In genomic region chr2:159598080-159598479, GRCm38 (mm10) we compare ENCODE assay signal across 16 mouse cellular contexts.
"Had no signal": no experiment of that assay in that cellular context is flagged by ENCODE, and none has a peak within 500 bp of the region (broad histone marks: within the 10 kb centered on the region; RNA-seq: fewer than 3 reads in every experiment).

No protein-coding gene starts in this region.

- H3K27ac ChIP-seq: kidney, postnatal 0 days; layer of hippocampus, adult 2 months; limb, embryonic 12.5 days; liver, embryonic 13.5 days; lung, embryonic 15.5 days; macrophage; midbrain, embryonic 13.5 days; neural tube, embryonic 12.5 days had no signal

- H3K27me3 ChIP-seq: limb, embryonic 12.5 days; liver, embryonic 13.5 days; lung, embryonic 15.5 days; megakaryocyte, embryonic 14.5 days; midbrain, embryonic 13.5 days; neural tube, embryonic 12.5 days had no signal

- H3K9ac ChIP-seq: limb, embryonic 12.5 days; liver, embryonic 13.5 days; liver, postnatal 0 days; lung, embryonic 15.5 days; midbrain, embryonic 13.5 days; neural tube, embryonic 12.5 days had no signal

- DNase-seq: kidney, adult 9 months; kidney, postnatal 4 days; liver; liver, embryonic 13.5 days; liver, postnatal 0 days; lung, postnatal 14 days; right cerebral cortex, postnatal 14 days; thymus, postnatal 36 days had no signal

- ATAC-seq: liver, postnatal 0 days; midbrain, embryonic 13.5 days had no signal

- H3K4me1 ChIP-seq: liver, embryonic 13.5 days; lung, embryonic 15.5 days; megakaryocyte, embryonic 14.5 days; midbrain, embryonic 13.5 days; neural tube, embryonic 12.5 days had no signal

- H3K9me3 ChIP-seq: limb, embryonic 12.5 days; lung, embryonic 15.5 days; midbrain, embryonic 13.5 days; neural tube, embryonic 12.5 days had no signal

- H3K4me3 ChIP-seq: layer of hippocampus, adult 2 months; limb, embryonic 12.5 days; liver, embryonic 13.5 days; lung, embryonic 15.5 days; megakaryocyte, embryonic 14.5 days; midbrain, embryonic 13.5 days; neural tube, embryonic 12.5 days had no signal

- H3K4me2 ChIP-seq: limb, embryonic 12.5 days; liver, embryonic 13.5 days; lung, embryonic 15.5 days; midbrain, embryonic 13.5 days; neural tube, embryonic 12.5 days had no signal

- H3K36me3 ChIP-seq: limb, embryonic 12.5 days; liver, embryonic 13.5 days; lung, embryonic 15.5 days; midbrain, embryonic 13.5 days; neural tube, embryonic 12.5 days had no signal
